Mouse (Mus musculus): ENCODE measurements around the gene Tmem242. TPM values are rescaled to one million over a fixed set of nuclear protein-coding genes. Genes with fewer than 3 reads are reported as not detected.

Tmem242 gene
- polyA plus RNA-seq, 1 experiment from 2014 or later, result 142 TPM

DNA sequence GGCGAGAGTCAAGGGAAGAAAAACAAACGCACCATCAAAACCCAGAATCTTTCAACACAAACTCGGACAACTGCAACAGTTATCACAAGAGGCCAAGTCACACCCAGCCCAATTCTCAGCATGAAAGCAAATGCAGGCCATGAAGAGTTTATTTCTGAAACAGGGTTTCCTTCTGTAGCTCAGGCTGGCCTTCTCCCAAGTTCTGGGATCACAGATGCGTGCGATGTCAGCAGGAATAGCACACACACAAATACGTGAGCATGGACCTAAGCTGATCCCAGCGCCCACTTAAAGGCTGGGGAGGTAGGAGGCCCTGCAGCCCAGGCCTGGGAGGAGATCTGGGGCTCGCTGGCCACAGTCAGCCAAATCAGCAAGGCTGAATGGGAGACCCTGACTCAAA lies 15.9 kb downstream of the Tmem242 start:
- Histone ChIP-seq H3K4me1 (replicated peaks; ENCODE audit: control insufficient read depth, insufficient read depth, low read length) (no peaks in the 10 kb centered on the region), H3K36me3 (ENCODE audit: control insufficient read depth, insufficient read depth, low read length) (no peaks in the 10 kb centered on the region), H3K27me3 (ENCODE audit: control insufficient read depth, insufficient read depth, low read length) (no peaks in the 10 kb centered on the region), H3K9ac (ENCODE audit: low read depth, low read length) (no peak overlapping the region), H3K4me3 (ENCODE audit: low read depth, low read length) (no peak overlapping the region), H3K9me3 (ENCODE audit: control insufficient read depth, low read length) (no peaks in the 10 kb centered on the region), H3K27ac (ENCODE audit: low read depth, low read length) (no peak overlapping the region), H3K4me2 (replicated peaks; ENCODE audit: low read depth, low read length) (no peak overlapping the region)
- ATAC-seq (ENCODE audit: low FRiP score), result no peak
- 87% methylated on average over 8 of the region's 8 CpGs for WGBS
- no peak for DNase-seq (ENCODE audit: low spot score)

GRCm38 (mm10) chr17:5421835-5422234 lies 18.2 kb downstream of the Tmem242 start:
- no peaks in the 10 kb centered on the region for H3K27me3 ChIP-seq (ENCODE audit: control insufficient read depth, insufficient read depth, low read length)
- H3K4me1 ChIP-seq (replicated peaks; ENCODE audit: control insufficient read depth, insufficient read depth, low read length), result no peaks in the 10 kb centered on the region
- ATAC-seq (ENCODE audit: low FRiP score) (no peak), DNase-seq (ENCODE audit: low spot score) (no peak)
- no peak overlapping the region for H3K27ac ChIP-seq (ENCODE audit: low read depth, low read length)
- H3K4me3 ChIP-seq (ENCODE audit: low read depth, low read length), result no peak overlapping the region
- H3K9ac ChIP-seq (ENCODE audit: low read depth, low read length), result no peak overlapping the region
- WGBS, result 54% methylated on average over 4 of the region's 4 CpGs
- no peaks in the 10 kb centered on the region for H3K36me3 ChIP-seq (ENCODE audit: control insufficient read depth, insufficient read depth, low read length)
- H3K9me3 ChIP-seq (ENCODE audit: control insufficient read depth, low read length), result no peaks in the 10 kb centered on the region
- H3K4me2 ChIP-seq (replicated peaks; ENCODE audit: low read depth, low read length), result no peak overlapping the region

DNA sequence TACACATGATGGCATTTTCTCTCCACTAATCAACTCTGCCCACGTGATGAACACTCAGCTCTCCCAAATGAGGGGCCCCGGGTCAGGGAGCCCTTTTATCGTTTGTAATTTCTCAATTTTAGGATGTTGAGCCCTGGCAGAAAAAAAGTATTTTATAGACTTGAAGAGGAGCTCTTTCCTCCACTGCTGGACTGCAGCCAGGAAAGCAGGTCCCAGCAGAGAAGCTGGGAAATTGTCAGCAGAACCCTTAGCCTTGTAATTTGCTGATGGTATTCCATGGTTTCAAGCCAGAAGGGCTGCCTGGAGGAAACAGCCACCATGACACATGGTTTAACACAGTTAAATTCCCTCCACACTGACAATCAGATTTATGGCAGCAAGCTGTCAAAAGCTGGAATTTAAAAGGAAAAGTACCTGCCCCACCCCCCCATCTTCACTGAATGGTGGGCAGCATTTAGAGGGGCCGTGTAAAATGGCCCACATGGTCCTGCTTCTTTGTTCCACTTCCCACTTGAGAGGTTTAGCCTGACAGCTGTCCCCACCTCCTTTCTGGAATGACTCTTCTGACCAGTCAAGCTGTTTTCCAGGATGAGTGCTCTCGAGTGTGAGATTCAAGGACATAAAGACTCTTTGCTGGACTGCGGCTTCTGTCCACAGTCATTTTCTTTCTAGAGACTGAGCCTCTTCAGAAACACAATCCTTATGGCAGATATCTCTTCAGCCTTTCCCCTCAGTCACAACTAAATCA lies 20.1 kb downstream of the Tmem242 start:
- Histone ChIP-seq H3K36me3 (ENCODE audit: control insufficient read depth, insufficient read depth, low read length) (no peaks in the 10 kb centered on the region), H3K9ac (ENCODE audit: low read depth, low read length) (no peak overlapping the region), H3K4me1 (replicated peaks; ENCODE audit: control insufficient read depth, insufficient read depth, low read length) (no peaks in the 10 kb centered on the region), H3K4me2 (replicated peaks; ENCODE audit: low read depth, low read length) (no peak overlapping the region), H3K27me3 (ENCODE audit: control insufficient read depth, insufficient read depth, low read length) (no peaks in the 10 kb centered on the region), H3K4me3 (ENCODE audit: low read depth, low read length) (no peak overlapping the region), H3K9me3 (ENCODE audit: control insufficient read depth, low read length) (no peaks in the 10 kb centered on the region), H3K27ac (ENCODE audit: low read depth, low read length) (no peak overlapping the region)
- ATAC-seq (ENCODE audit: low FRiP score) (no peak), DNase-seq (ENCODE audit: low spot score) (no peak)
- 87% methylated on average over 6 of the region's 6 CpGs for WGBS

- H3K27ac ChIP-seq (ENCODE audit: low read depth, low read length), result no peak overlapping the region
- no peak overlapping the region for H3K9ac ChIP-seq (ENCODE audit: low read depth, low read length)
- 88% methylated on average over 9 of the region's 9 CpGs for WGBS
- no peak overlapping the region for H3K4me2 ChIP-seq (replicated peaks; ENCODE audit: low read depth, low read length)
- no peaks in the 10 kb centered on the region for H3K36me3 ChIP-seq (ENCODE audit: control insufficient read depth, insufficient read depth, low read length)
- DNase-seq (ENCODE audit: low spot score) (no peak), ATAC-seq (ENCODE audit: low FRiP score) (no peak)
- H3K4me3 ChIP-seq (ENCODE audit: low read depth, low read length), result no peak overlapping the region
- no peaks in the 10 kb centered on the region for H3K9me3 ChIP-seq (ENCODE audit: control insufficient read depth, low read length)
- no peaks in the 10 kb centered on the region for H3K4me1 ChIP-seq (replicated peaks; ENCODE audit: control insufficient read depth, insufficient read depth, low read length)
- H3K27me3 ChIP-seq (ENCODE audit: control insufficient read depth, insufficient read depth, low read length), result no peaks in the 10 kb centered on the region
These were observed 21.0 kb downstream of the Tmem242 start for GRCm38 (mm10) chr17:5419056-5419455.

- H3K9me3 ChIP-seq (ENCODE audit: control insufficient read depth, low read length), result no peaks in the 10 kb centered on the region
- no peaks in the 10 kb centered on the region for H3K27me3 ChIP-seq (ENCODE audit: control insufficient read depth, insufficient read depth, low read length)
- H3K4me1 ChIP-seq (replicated peaks; ENCODE audit: control insufficient read depth, insufficient read depth, low read length), result no peaks in the 10 kb centered on the region
- H3K4me3 ChIP-seq (ENCODE audit: low read depth, low read length), result no peak within 1 kb of the TSS
- ATAC-seq (ENCODE audit: low FRiP score) (no peak), DNase-seq (ENCODE audit: low spot score) (no peak)
- H3K4me2 ChIP-seq (replicated peaks; ENCODE audit: low read depth, low read length), result no peak within 1 kb of the TSS
- H3K36me3 ChIP-seq (ENCODE audit: control insufficient read depth, insufficient read depth, low read length), result no peaks in the 10 kb centered on the region
- H3K27ac ChIP-seq (ENCODE audit: low read depth, low read length), result no peak within 1 kb of the TSS
- WGBS, result 95% methylated on average over 11 of the region's 11 CpGs
- H3K9ac ChIP-seq (ENCODE audit: low read depth, low read length), result no peak within 1 kb of the TSS
These were observed 21.5 kb downstream of the Tmem242 start, which contains the start of gene Ldhal6b for GRCm38 (mm10) chr17:5418545-5418944. Gene Ldhal6b (minus strand): TSS chr17:5418767.

DNA sequence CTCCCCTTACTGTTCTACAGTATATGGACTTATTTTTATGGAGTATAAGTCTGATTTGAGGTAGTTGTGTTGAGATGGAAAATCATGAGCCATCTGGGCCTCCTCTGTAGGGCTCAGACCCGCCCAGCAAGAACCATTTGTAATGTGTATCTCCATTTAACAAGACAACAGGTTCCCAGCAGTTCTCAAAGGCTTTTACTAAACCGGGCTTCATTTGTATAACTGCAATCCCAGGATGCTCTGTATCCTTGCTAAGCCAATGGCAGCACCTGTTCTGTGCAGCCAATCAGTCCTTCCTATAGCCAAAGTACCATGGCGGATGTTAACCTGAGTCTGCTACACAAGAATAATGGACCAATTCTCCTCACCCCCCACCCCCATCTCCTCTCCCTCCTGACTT lies 23.5 kb downstream of the Tmem242 start:
- H3K9ac ChIP-seq (ENCODE audit: low read depth, low read length), result no peak overlapping the region
- no peaks in the 10 kb centered on the region for H3K36me3 ChIP-seq (ENCODE audit: control insufficient read depth, insufficient read depth, low read length)
- WGBS, result 91% methylated on average over 3 of the region's 3 CpGs
- no peak overlapping the region for H3K27ac ChIP-seq (ENCODE audit: low read depth, low read length)
- H3K4me1 ChIP-seq (replicated peaks; ENCODE audit: control insufficient read depth, insufficient read depth, low read length), result no peaks in the 10 kb centered on the region
- H3K27me3 ChIP-seq (ENCODE audit: control insufficient read depth, insufficient read depth, low read length), result no peaks in the 10 kb centered on the region
- DNase-seq (ENCODE audit: low spot score) (no peak), ATAC-seq (ENCODE audit: low FRiP score) (no peak)
- H3K9me3 ChIP-seq (ENCODE audit: control insufficient read depth, low read length), result no peaks in the 10 kb centered on the region
- H3K4me3 ChIP-seq (ENCODE audit: low read depth, low read length), result no peak overlapping the region
- H3K4me2 ChIP-seq (replicated peaks; ENCODE audit: low read depth, low read length), result no peak overlapping the region

GRCm38 (mm10) chr17:5414041-5414440 lies 26.0 kb downstream of the Tmem242 start:
- no peak for ATAC-seq (ENCODE audit: low FRiP score)

GRCm38 (mm10) chr17:5413350-5413749 lies 26.7 kb downstream of the Tmem242 start:
- DNase-seq (ENCODE audit: low spot score) (no peak), ATAC-seq (ENCODE audit: low FRiP score) (no peak)
- Histone ChIP-seq H3K9me3 (ENCODE audit: control insufficient read depth, low read length) (no peaks in the 10 kb centered on the region), H3K36me3 (ENCODE audit: control insufficient read depth, insufficient read depth, low read length) (no peaks in the 10 kb centered on the region), H3K27me3 (ENCODE audit: control insufficient read depth, insufficient read depth, low read length) (no peaks in the 10 kb centered on the region), H3K4me1 (replicated peaks; ENCODE audit: control insufficient read depth, insufficient read depth, low read length) (no peaks in the 10 kb centered on the region), H3K4me3 (ENCODE audit: low read depth, low read length) (no peak overlapping the region), H3K27ac (ENCODE audit: low read depth, low read length) (no peak overlapping the region), H3K4me2 (replicated peaks; ENCODE audit: low read depth, low read length) (no peak overlapping the region), H3K9ac (ENCODE audit: low read depth, low read length) (no peak overlapping the region)
- WGBS, result 90% methylated on average over 13 of the region's 13 CpGs

More at GRCm38 (mm10) chr17:5414041-5414440, 26.0 kb downstream of the Tmem242 start:
- DNase-seq (ENCODE audit: low spot score), result no peak
- Histone ChIP-seq H3K36me3 (ENCODE audit: control insufficient read depth, insufficient read depth, low read length) (no peaks in the 10 kb centered on the region), H3K27ac (ENCODE audit: low read depth, low read length) (no peak overlapping the region), H3K27me3 (ENCODE audit: control insufficient read depth, insufficient read depth, low read length) (no peaks in the 10 kb centered on the region), H3K9ac (ENCODE audit: low read depth, low read length) (no peak overlapping the region), H3K9me3 (ENCODE audit: control insufficient read depth, low read length) (no peaks in the 10 kb centered on the region), H3K4me3 (ENCODE audit: low read depth, low read length) (no peak overlapping the region), H3K4me1 (replicated peaks; ENCODE audit: control insufficient read depth, insufficient read depth, low read length) (no peaks in the 10 kb centered on the region), H3K4me2 (replicated peaks; ENCODE audit: low read depth, low read length) (no peak overlapping the region)
- WGBS, result 94% methylated on average over 3 of the region's 3 CpGs

- no peak overlapping the region for H3K9ac ChIP-seq (ENCODE audit: low read depth, low read length)
- no peak overlapping the region for H3K4me3 ChIP-seq (ENCODE audit: low read depth, low read length)
- no peak for ATAC-seq (ENCODE audit: low FRiP score)
- 91% methylated on average over 7 of the region's 7 CpGs for WGBS
- DNase-seq (ENCODE audit: low spot score), result no peak
- H3K9me3 ChIP-seq (ENCODE audit: control insufficient read depth, low read length), result no peaks in the 10 kb centered on the region
- no peaks in the 10 kb centered on the region for H3K36me3 ChIP-seq (ENCODE audit: control insufficient read depth, insufficient read depth, low read length)
- no peaks in the 10 kb centered on the region for H3K27me3 ChIP-seq (ENCODE audit: control insufficient read depth, insufficient read depth, low read length)
- H3K4me1 ChIP-seq (replicated peaks; ENCODE audit: control insufficient read depth, insufficient read depth, low read length), result no peaks in the 10 kb centered on the region
- H3K27ac ChIP-seq (ENCODE audit: low read depth, low read length), result no peak overlapping the region
- no peak overlapping the region for H3K4me2 ChIP-seq (replicated peaks; ENCODE audit: low read depth, low read length)
These were observed 27.3 kb downstream of the Tmem242 start for GRCm38 (mm10) chr17:5412740-5413139.
